Mouse (Mus musculus) liver, adult 2 months (tissue): Measurements from ENCODE around the gene LTO1.

Experiments used
- CTCF ChIP-seq: fragments of 200-500 bp; IDR thresholded peaks from 2 replicates; pipeline ENCODE4 v1.5.1; 2011; ENCODE audit warnings: low read depth, low read length, control low read depth
- POLR2A ChIP-seq: fragments of 200-500 bp; IDR thresholded peaks from 2 replicates; pipeline ENCODE4 v1.6.1; 2011; ENCODE audit warnings: low read length, control low read depth; ENCODE audit not compliant: insufficient read depth; ENCODE audit errors: extremely low read depth

- TF ChIP-seq CTCF (no peak), POLR2A (no peak)
Measured at GRCm38 (mm10) chr7:144872420-144872819, 42.5 kb upstream of the LTO1 start.
